ENCODE assay signal across 9 mouse cellular contexts in the genomic region with DNA sequence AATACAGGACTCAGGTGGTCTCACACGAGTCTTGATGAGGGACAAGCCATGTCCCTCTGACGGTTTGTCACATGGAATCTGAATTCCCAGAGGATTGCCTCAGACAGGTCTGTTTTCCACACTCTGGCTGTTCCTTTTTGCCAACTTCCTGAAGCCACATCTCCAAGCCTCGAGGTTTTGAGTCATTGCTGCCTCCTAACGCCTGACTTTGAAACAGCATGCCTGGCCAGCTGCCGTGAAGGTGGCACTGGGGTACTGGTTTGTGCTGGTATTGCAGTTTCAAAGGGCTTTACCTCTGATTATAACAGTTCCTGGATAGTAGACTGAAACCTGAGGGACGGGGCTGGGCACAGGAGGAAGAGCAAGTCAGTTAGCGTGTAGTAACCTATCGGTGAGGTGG.
DNase-seq lines count a peak whose midpoint lies in the region; ATAC-seq lines count a peak whose summit lies in the region.
"Had no signal": no experiment of that assay in that cellular context is flagged by ENCODE, and none has a peak within 500 bp of the region (broad histone marks: within the 10 kb centered on the region; RNA-seq: fewer than 3 reads in every experiment).

No protein-coding gene starts in this region.

- no peak overlapping the region for H3K9ac ChIP-seq in embryonic facial prominence, embryonic 15.5 days
- H3K9ac ChIP-seq in midbrain, embryonic 14.5 days (replicated peaks; ENCODE audit: low read length), result no peak overlapping the region
- H3K9ac ChIP-seq: limb, embryonic 15.5 days had no signal

- WGBS in embryonic facial prominence, embryonic 15.5 days, result 29% methylated on average over 8 of the region's 8 CpGs
- 38% methylated on average over 8 of the region's 8 CpGs for WGBS in midbrain, embryonic 14.5 days

- DNase-seq in thymus, postnatal 4 days, result peak; percentile 8
- no peak for DNase-seq in thymus, adult 18-20 months
- peak; percentile 2 to 55 for DNase-seq in heart, postnatal 14 days
- DNase-seq in layer of hippocampus, adult 9-11 months, result peak; percentile 51
- peak; percentile 71 for DNase-seq in midbrain, embryonic 14.5 days
- DNase-seq in testis, postnatal 10 days (ENCODE audit: low spot score), result peak; percentile 62
- DNase-seq in thymus, postnatal 25 days, result no peak

- H3K9me3 ChIP-seq in embryonic facial prominence, embryonic 15.5 days (replicated peaks), result no peaks in the 10 kb centered on the region
- H3K9me3 ChIP-seq in midbrain, embryonic 14.5 days (ENCODE audit: control insufficient read depth, low read length), result no peaks in the 10 kb centered on the region
- H3K9me3 ChIP-seq: limb, embryonic 15.5 days had no signal

- H3K27ac ChIP-seq in embryonic facial prominence, embryonic 15.5 days (replicated peaks), result no peak overlapping the region
- no peak overlapping the region for H3K27ac ChIP-seq in midbrain, embryonic 14.5 days (replicated peaks; ENCODE audit: low read depth, low read length)
- H3K27ac ChIP-seq: limb, embryonic 15.5 days had no signal

- peak; percentile 39; the same call in 1 of the 2 replicates for ATAC-seq in embryonic facial prominence, embryonic 15.5 days (ENCODE audit: insufficient number of reproducible peaks, low FRiP score, low TSS enrichment, low read depth)
- ATAC-seq in midbrain, embryonic 14.5 days (ENCODE audit: low FRiP score, low TSS enrichment), result 0 out of 2 replicates have a peak, but pooled peaks have one; percentile 12

- no peaks in the 10 kb centered on the region for H3K4me1 ChIP-seq in embryonic facial prominence, embryonic 15.5 days
- H3K4me1 ChIP-seq in midbrain, embryonic 14.5 days (ENCODE audit: control insufficient read depth, insufficient read depth, low read length), result peaks cover 8% of the 10 kb centered on the region
- H3K4me1 ChIP-seq: limb, embryonic 15.5 days had no signal

- H3K4me2 ChIP-seq in embryonic facial prominence, embryonic 15.5 days (replicated peaks), result no peak overlapping the region
- H3K4me2 ChIP-seq in midbrain, embryonic 14.5 days (ENCODE audit: low read length), result peak overlapping the region; percentile 20; the same call in 1 of the 2 replicates
- H3K4me2 ChIP-seq: limb, embryonic 15.5 days had no signal

- intact Hi-C loops in heart, postnatal 14 days (cut with DNase I), result loop anchor here (5.0 kb wide), 1 partner anchor 241 kb away; no protein-coding TSS in a partner anchor

- peaks cover 24% of the 10 kb centered on the region for H3K27me3 ChIP-seq in embryonic facial prominence, embryonic 15.5 days
- peaks cover 6% of the 10 kb centered on the region; the same call in 1 of the 2 replicates for H3K27me3 ChIP-seq in midbrain, embryonic 14.5 days (ENCODE audit: control insufficient read depth, insufficient read depth, low read length)

- H3K36me3 ChIP-seq in embryonic facial prominence, embryonic 15.5 days, result no peaks in the 10 kb centered on the region
- H3K36me3 ChIP-seq in midbrain, embryonic 14.5 days (ENCODE audit: control insufficient read depth, insufficient read depth, low read length), result no peaks in the 10 kb centered on the region
- H3K36me3 ChIP-seq: limb, embryonic 15.5 days had no signal

- H3K4me3 ChIP-seq in embryonic facial prominence, embryonic 15.5 days (replicated peaks), result no peak overlapping the region
- no peak overlapping the region for H3K4me3 ChIP-seq in midbrain, embryonic 14.5 days (replicated peaks; ENCODE audit: low read depth, low read length)
- H3K4me3 ChIP-seq: limb, embryonic 15.5 days had no signal

Comparison
In these comparisons a context has a peak if more than half of its experiments do, and no peak if none do; other contexts are left out.
1. DNase-seq: peak in thymus, postnatal 4 days (single experiment), heart, postnatal 14 days (2 of 2), layer of hippocampus, adult 9-11 months (single experiment), midbrain, embryonic 14.5 days (single experiment) and testis, postnatal 10 days (single experiment); none in thymus, adult 18-20 months (0 of 2) and thymus, postnatal 25 days (single experiment).